Mouse (Mus musculus) olfactory bulb, adult 2 months (tissue): ENCODE results near the gene Tshz2. TPM values are rescaled to one million over a fixed set of nuclear protein-coding genes. Genes with fewer than 3 reads are reported as not detected.

Experiments
- H3K27ac ChIP-seq: fragments of 200-500 bp; 2 replicates; pipeline ENCODE4 v1.5.1; 2012; ENCODE audit warnings: low read depth, low read length; ENCODE audit not compliant: insufficient read depth
- H3K4me1 ChIP-seq: fragments of 200-500 bp; 2 replicates; pipeline ENCODE4 v1.6.1; 2012; ENCODE audit warnings: low read length; ENCODE audit not compliant: control insufficient read depth, insufficient read depth
- H3K4me3 ChIP-seq: fragments of 200-500 bp; 2 replicates; pipeline ENCODE4 v1.5.1; 2012; ENCODE audit warnings: mild to moderate bottlenecking, low read depth, low read length, moderate library complexity; ENCODE audit not compliant: insufficient read depth
- CTCF ChIP-seq: fragments of 200-500 bp; IDR thresholded peaks from 2 replicates; pipeline ENCODE4 v1.5.1; 2012; ENCODE audit warnings: low read depth, mild to moderate bottlenecking, low read length, moderate library complexity; ENCODE audit not compliant: insufficient read depth
- POLR2A ChIP-seq: fragments of 200-500 bp; IDR thresholded peaks from 2 replicates; pipeline ENCODE4 v1.6.1; 2012; ENCODE audit warnings: mild to moderate bottlenecking, low read depth, low read length, moderate library complexity; ENCODE audit not compliant: insufficient read depth
- WGBS: fragments of 180-500 bp; shearing (Covaris S2); methylation state at CpG from one replicate; pipeline ENCODE4 v1.1.7; 2018; 5-methylcytosine and 5-hydroxymethylcytosine counted together
- polyA plus RNA-seq: library from polyadenylated mRNA; stranded (reverse); fragments of >200 nt; gene quantifications from 2 replicates; pipeline ENCODE4 v1.2.4, GENCODE M21; 2012; ENCODE audit warnings: low replicate concordance; ENCODE audit not compliant: missing spikeins, insufficient read depth, insufficient read length

Gene Tshz2
- polyA plus RNA-seq, 1 experiment = not detected

GRCm38 (mm10) chr2:169721793-169722326 is 89.0 kb downstream of the Tshz2 start:
- 75% methylated on average over 18 of the region's 18 CpGs for WGBS
- TF ChIP-seq POLR2A (no peak), CTCF (no peak)
- Histone ChIP-seq H3K4me1 (peaks cover 3% of the 10 kb centered on the region; the same call in 1 of the 2 replicates), H3K4me3 (no peak overlapping the region), H3K27ac (no peak overlapping the region)

- 90% methylated on average over 6 of the region's 6 CpGs for WGBS
- Histone ChIP-seq H3K4me1 (peaks cover 3% of the 10 kb centered on the region; the same call in 1 of the 2 replicates), H3K4me3 (no peak overlapping the region), H3K27ac (no peak overlapping the region)
- TF ChIP-seq POLR2A (no peak), CTCF (no peak)
These were observed 89.5 kb downstream of the Tshz2 start for GRCm38 (mm10) chr2:169722341-169722740.

GRCm38 (mm10) chr2:169723645-169724462 is 91.0 kb downstream of the Tshz2 start:
- H3K4me1 ChIP-seq = peaks cover 3% of the 10 kb centered on the region; the same call in 1 of the 2 replicates
- H3K4me3 ChIP-seq = no peak overlapping the region
- TF ChIP-seq POLR2A = no peak
- no peak for TF ChIP-seq CTCF
- WGBS = 22% methylated on average over 24 of the region's 24 CpGs
- no peak overlapping the region for H3K27ac ChIP-seq

GRCm38 (mm10) chr2:169728651-169729280 is 96.0 kb downstream of the Tshz2 start:
- Histone ChIP-seq H3K27ac (no peak overlapping the region), H3K4me3 (no peak overlapping the region), H3K4me1 (peaks cover 3% of the 10 kb centered on the region; the same call in 1 of the 2 replicates)
- TF ChIP-seq CTCF (no peak), POLR2A (no peak)
- 81% methylated on average over 16 of the region's 16 CpGs for WGBS

GRCm38 (mm10) chr2:169730551-169730996 is 97.8 kb downstream of the Tshz2 start:
- no peak for TF ChIP-seq CTCF
- TF ChIP-seq POLR2A = no peak
- 83% methylated on average over 7 of the region's 7 CpGs for WGBS
- Histone ChIP-seq H3K4me3 (no peak overlapping the region), H3K27ac (no peak overlapping the region), H3K4me1 (no peaks in the 10 kb centered on the region)

GRCm38 (mm10) chr2:169734053-169734452 is 101.2 kb downstream of the Tshz2 start:
- H3K4me3 ChIP-seq = no peak overlapping the region
- H3K27ac ChIP-seq = no peak overlapping the region
- TF ChIP-seq CTCF = no peak
- no peak for TF ChIP-seq POLR2A
- 57% methylated on average over 7 of the region's 7 CpGs for WGBS
- H3K4me1 ChIP-seq = no peaks in the 10 kb centered on the region

GRCm38 (mm10) chr2:169735475-169736406 is 102.9 kb downstream of the Tshz2 start:
- TF ChIP-seq POLR2A (no peak), CTCF (no peak)
- 83% methylated on average over 26 of the region's 26 CpGs for WGBS
- Histone ChIP-seq H3K27ac (no peak overlapping the region), H3K4me3 (no peak overlapping the region), H3K4me1 (no peaks in the 10 kb centered on the region)

- WGBS = 95% methylated on average over 10 of the region's 10 CpGs
- TF ChIP-seq POLR2A (no peak), CTCF (no peak)
- no peaks in the 10 kb centered on the region for H3K4me1 ChIP-seq
These were observed 108.2 kb downstream of the Tshz2 start for GRCm38 (mm10) chr2:169740996-169741395.

GRCm38 (mm10) chr2:169742791-169743190 is 110.0 kb downstream of the Tshz2 start:
- WGBS = 83% methylated on average over 2 of the region's 2 CpGs
- TF ChIP-seq CTCF (no peak), POLR2A (no peak)
- Histone ChIP-seq H3K4me1 (no peaks in the 10 kb centered on the region), H3K4me3 (no peak overlapping the region), H3K27ac (no peak overlapping the region)

More at GRCm38 (mm10) chr2:169740996-169741395, 108.2 kb downstream of the Tshz2 start:
- Histone ChIP-seq H3K4me3 (no peak overlapping the region), H3K27ac (no peak overlapping the region)
